Mouse (Mus musculus): ENCODE measurements at regions not wholly inside any gene's neighbourhood (a gene's known extent, or its start where the extent isn't known, plus 50 kb on each side); places are given as distances from the start of the nearest gene placed in this dataset.

DNA sequence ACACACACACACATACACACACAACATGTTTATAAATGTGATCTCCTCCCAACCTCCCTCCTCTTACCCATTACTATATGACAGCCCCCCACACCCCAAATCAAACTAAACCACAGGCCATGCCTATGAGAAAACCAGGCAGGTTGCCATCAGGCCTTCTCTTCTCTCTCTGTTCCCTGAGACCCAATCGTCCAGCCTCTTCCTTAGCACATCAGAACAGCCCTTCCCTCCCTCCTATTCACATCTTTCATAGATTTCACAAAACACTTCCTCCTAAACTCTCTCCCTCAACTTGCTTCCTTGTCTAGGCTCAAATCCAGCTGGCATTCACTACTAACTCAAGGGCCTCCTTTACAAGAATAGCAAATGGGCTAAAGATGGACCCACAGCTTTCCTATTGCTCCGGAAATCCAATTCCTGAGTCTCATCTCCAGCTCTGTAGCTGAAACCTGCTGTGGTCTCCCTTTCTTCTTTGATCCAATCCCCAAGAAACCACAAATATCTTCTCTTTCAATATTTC is 178.7 kb upstream of the Impad1 start:
- H3K4me2 ChIP-seq (replicated peaks; ENCODE audit: low read depth), result no peak overlapping the region
- H3K36me3 ChIP-seq (ENCODE audit: control insufficient read depth, insufficient read depth, low read length), result no peaks in the 10 kb centered on the region
- H3K9ac ChIP-seq (ENCODE audit: low read length), result no peak overlapping the region
- no peak overlapping the region for H3K4me3 ChIP-seq (ENCODE audit: low read depth, low read length)
- no peaks in the 10 kb centered on the region for H3K27me3 ChIP-seq (ENCODE audit: control insufficient read depth, insufficient read depth, low read length)
- no peaks in the 10 kb centered on the region for H3K9me3 ChIP-seq (ENCODE audit: control insufficient read depth, low read length)
- no peak for DNase-seq (ENCODE audit: low spot score)
- no peaks in the 10 kb centered on the region for H3K4me1 ChIP-seq (replicated peaks; ENCODE audit: control insufficient read depth, insufficient read depth)
- no peak overlapping the region for H3K27ac ChIP-seq (replicated peaks)
- WGBS, result 69% methylated on average over 2 of the region's 2 CpGs
- TF ChIP-seq EP300 (optimal IDR thresholded peaks at IDR 0.05) (no peak), CTCF (IDR thresholded peaks at IDR 0.05; ENCODE audit: low read depth) (no peak)
- no peak for ATAC-seq (ENCODE audit: low FRiP score, low TSS enrichment)

GRCm38 (mm10) chr4:4948956-4949355 is 155.8 kb upstream of the Impad1 start:
- 44% methylated on average over 1 of the region's 1 CpGs for WGBS
- Histone ChIP-seq H3K4me3 (ENCODE audit: low read depth, low read length) (no peak overlapping the region), H3K4me1 (replicated peaks; ENCODE audit: control insufficient read depth, insufficient read depth) (no peaks in the 10 kb centered on the region), H3K27ac (replicated peaks) (no peak overlapping the region), H3K9ac (ENCODE audit: low read length) (no peak overlapping the region), H3K4me2 (replicated peaks; ENCODE audit: low read depth) (no peak overlapping the region), H3K36me3 (ENCODE audit: control insufficient read depth, insufficient read depth, low read length) (no peaks in the 10 kb centered on the region), H3K9me3 (ENCODE audit: control insufficient read depth, low read length) (no peaks in the 10 kb centered on the region), H3K27me3 (ENCODE audit: control insufficient read depth, insufficient read depth, low read length) (no peaks in the 10 kb centered on the region)
- TF ChIP-seq CTCF (IDR thresholded peaks at IDR 0.05; ENCODE audit: low read depth) (no peak), EP300 (optimal IDR thresholded peaks at IDR 0.05) (no peak)
- ATAC-seq (ENCODE audit: low FRiP score, low TSS enrichment) (no peak), DNase-seq (ENCODE audit: low spot score) (no peak)

- no peaks in the 10 kb centered on the region for H3K9me3 ChIP-seq (ENCODE audit: control insufficient read depth, low read length)
- no peaks in the 10 kb centered on the region for H3K4me1 ChIP-seq (replicated peaks; ENCODE audit: control insufficient read depth, insufficient read depth)
- ATAC-seq (ENCODE audit: low FRiP score, low TSS enrichment) (no peak), DNase-seq (ENCODE audit: low spot score) (no peak)
- no peaks in the 10 kb centered on the region for H3K36me3 ChIP-seq (ENCODE audit: control insufficient read depth, insufficient read depth, low read length)
- no peak overlapping the region for H3K27ac ChIP-seq (replicated peaks)
- H3K9ac ChIP-seq (ENCODE audit: low read length), result no peak overlapping the region
- no peak overlapping the region for H3K4me3 ChIP-seq (ENCODE audit: low read depth, low read length)
- H3K4me2 ChIP-seq (replicated peaks; ENCODE audit: low read depth), result no peak overlapping the region
- TF ChIP-seq CTCF (IDR thresholded peaks at IDR 0.05; ENCODE audit: low read depth), result no peak
- TF ChIP-seq EP300 (optimal IDR thresholded peaks at IDR 0.05), result no peak
- H3K27me3 ChIP-seq (ENCODE audit: control insufficient read depth, insufficient read depth, low read length), result no peaks in the 10 kb centered on the region
These were observed 151.3 kb upstream of the Impad1 start for GRCm38 (mm10) chr4:4944498-4944897.

GRCm38 (mm10) chr4:4925741-4926140 is 132.6 kb upstream of the Impad1 start:
- no peaks in the 10 kb centered on the region for H3K9me3 ChIP-seq (ENCODE audit: control insufficient read depth, low read length)
- no peak overlapping the region for H3K4me3 ChIP-seq (ENCODE audit: low read depth, low read length)
- ATAC-seq (ENCODE audit: low FRiP score, low TSS enrichment), result no peak
- no peaks in the 10 kb centered on the region for H3K4me1 ChIP-seq (replicated peaks; ENCODE audit: control insufficient read depth, insufficient read depth)
- no peaks in the 10 kb centered on the region for H3K27me3 ChIP-seq (ENCODE audit: control insufficient read depth, insufficient read depth, low read length)
- no peak overlapping the region for H3K9ac ChIP-seq (ENCODE audit: low read length)
- H3K27ac ChIP-seq (replicated peaks), result no peak overlapping the region
- no peak for DNase-seq (ENCODE audit: low spot score)
- no peaks in the 10 kb centered on the region for H3K36me3 ChIP-seq (ENCODE audit: control insufficient read depth, insufficient read depth, low read length)
- no peak for TF ChIP-seq EP300 (optimal IDR thresholded peaks at IDR 0.05)
- no peak for TF ChIP-seq CTCF (IDR thresholded peaks at IDR 0.05; ENCODE audit: low read depth)
- H3K4me2 ChIP-seq (replicated peaks; ENCODE audit: low read depth), result no peak overlapping the region

DNA sequence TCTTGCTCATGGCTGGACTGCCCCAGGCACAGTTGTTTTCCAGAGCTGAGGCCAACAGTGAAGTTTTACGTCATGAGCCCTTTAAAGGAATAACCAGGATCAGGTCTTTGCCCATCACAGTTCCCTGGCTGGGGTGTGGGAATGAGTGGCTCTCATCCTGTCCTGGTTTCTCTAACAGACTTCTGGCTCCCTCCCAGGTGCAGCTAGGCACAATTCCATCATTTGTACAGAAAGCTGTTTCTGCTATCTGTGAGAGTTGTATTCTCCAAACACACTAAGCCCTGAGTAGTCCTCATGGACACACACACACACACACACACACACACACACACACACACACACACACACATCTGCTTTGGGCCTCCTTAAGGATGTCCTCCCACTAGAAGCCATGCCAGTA is 127.1 kb upstream of the Impad1 start:
- no peak overlapping the region for H3K27ac ChIP-seq (replicated peaks)
- H3K9ac ChIP-seq (ENCODE audit: low read length), result no peak overlapping the region
- ATAC-seq (ENCODE audit: low FRiP score, low TSS enrichment), result no peak
- no peak overlapping the region for H3K4me2 ChIP-seq (replicated peaks; ENCODE audit: low read depth)
- no peaks in the 10 kb centered on the region for H3K4me1 ChIP-seq (replicated peaks; ENCODE audit: control insufficient read depth, insufficient read depth)
- TF ChIP-seq EP300 (optimal IDR thresholded peaks at IDR 0.05) (no peak), CTCF (IDR thresholded peaks at IDR 0.05; ENCODE audit: low read depth) (no peak)
- no peaks in the 10 kb centered on the region for H3K27me3 ChIP-seq (ENCODE audit: control insufficient read depth, insufficient read depth, low read length)
- H3K4me3 ChIP-seq (ENCODE audit: low read depth, low read length), result no peak overlapping the region
- no peak for DNase-seq (ENCODE audit: low spot score)
- no peaks in the 10 kb centered on the region for H3K9me3 ChIP-seq (ENCODE audit: control insufficient read depth, low read length)
- WGBS, result 83% methylated on average over 1 of the region's 1 CpGs
- no peaks in the 10 kb centered on the region for H3K36me3 ChIP-seq (ENCODE audit: control insufficient read depth, insufficient read depth, low read length)

DNA sequence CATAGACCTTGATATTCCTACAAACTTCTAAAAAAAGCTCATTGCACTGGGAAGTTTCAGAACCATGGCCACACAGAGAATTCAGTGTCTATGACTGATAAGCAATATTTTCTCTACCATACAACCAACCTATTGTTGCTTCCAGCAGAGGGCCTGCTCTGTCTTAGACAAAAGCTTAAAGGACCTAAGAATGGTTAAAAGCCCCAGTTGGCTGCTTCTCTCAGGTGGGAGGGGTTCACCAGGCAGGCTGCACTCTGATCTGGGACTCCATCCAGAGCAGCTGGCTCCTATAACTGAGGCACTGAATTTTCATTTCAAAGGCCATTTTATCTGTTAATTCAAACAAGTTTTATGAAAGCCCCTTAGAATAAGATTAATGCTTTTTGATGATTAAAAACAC is 82.1 kb upstream of the Impad1 start:
- H3K4me2 ChIP-seq (replicated peaks; ENCODE audit: low read depth), result no peak overlapping the region
- H3K9me3 ChIP-seq (ENCODE audit: control insufficient read depth, low read length), result no peaks in the 10 kb centered on the region
- H3K4me3 ChIP-seq (ENCODE audit: low read depth, low read length), result no peak overlapping the region
- no peak overlapping the region for H3K9ac ChIP-seq (ENCODE audit: low read length)
- H3K4me1 ChIP-seq (replicated peaks; ENCODE audit: control insufficient read depth, insufficient read depth), result no peaks in the 10 kb centered on the region
- H3K27ac ChIP-seq (replicated peaks), result no peak overlapping the region
- no peaks in the 10 kb centered on the region for H3K36me3 ChIP-seq (ENCODE audit: control insufficient read depth, insufficient read depth, low read length)
- no peak for ATAC-seq (ENCODE audit: low FRiP score, low TSS enrichment)
- no peak for DNase-seq (ENCODE audit: low spot score)
- no peaks in the 10 kb centered on the region for H3K27me3 ChIP-seq (ENCODE audit: control insufficient read depth, insufficient read depth, low read length)
- TF ChIP-seq CTCF (IDR thresholded peaks at IDR 0.05; ENCODE audit: low read depth), result peak; percentile 46
- TF ChIP-seq EP300 (optimal IDR thresholded peaks at IDR 0.05), result no peak

Measured in stomach, postnatal 0 days (tissue).